Mouse (Mus musculus) layer of hippocampus, postnatal 25 days (tissue): ENCODE measurements around the gene Smarcb1. TPM values are rescaled to one million over a fixed set of nuclear protein-coding genes. Genes with fewer than 3 reads are reported as not detected.
A peak's percentile ranks its signal among the peaks of the same experiment; 100 is the strongest.

Source experiments
- DNase-seq, 2 experiments: peaks; one replicate each; pipeline ENCODE4 v3.0.0; 2022; ENCODE audit warnings: mixed read lengths in 2 of 2, low spot score in 1 of 2; ENCODE audit errors: extremely low spot score in 1 of 2
- total RNA-seq, 2 experiments: library from RNA; stranded (reverse); gene quantifications; 2 replicates each; pipeline ENCODE4 v1.2.3; 2021

The Smarcb1 gene
- total RNA-seq = 10 to 100 TPM; 86.4 to 88.8 TPM

DNA sequence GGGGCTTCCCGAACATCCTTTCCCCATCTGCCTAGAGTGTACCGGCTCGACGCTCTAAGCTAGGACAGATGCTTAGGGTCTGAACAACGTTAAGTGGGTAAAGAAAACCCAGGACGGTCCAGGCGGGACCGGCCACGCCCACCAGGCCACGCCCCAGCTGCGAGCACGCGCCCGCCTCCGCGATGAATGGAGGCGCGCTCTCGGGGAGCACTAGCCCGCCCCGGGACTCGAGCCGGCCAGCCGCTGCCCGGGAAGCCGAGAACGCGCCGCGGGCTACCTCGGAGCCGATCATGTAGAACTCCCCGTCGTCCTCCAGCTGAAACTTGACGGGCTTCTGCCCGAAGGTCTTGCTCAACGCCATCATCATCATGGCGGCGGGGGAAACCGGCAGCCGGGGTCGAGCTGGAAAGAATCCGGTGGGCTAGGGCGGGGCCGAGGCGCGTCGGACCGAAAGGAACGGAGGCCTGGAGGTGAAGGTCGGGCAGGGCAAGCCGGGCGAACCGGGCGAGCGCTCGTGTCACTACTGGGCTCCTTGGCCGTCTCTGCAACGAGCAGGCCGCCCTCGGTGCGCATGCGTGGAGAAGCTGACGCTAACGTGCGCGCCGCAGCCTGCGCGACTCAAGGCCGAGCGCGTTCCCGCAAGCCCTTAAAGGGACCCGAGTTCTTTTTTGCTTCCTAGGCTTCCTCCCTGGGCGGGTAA is at the start of gene Smarcb1:
Gene Smarcb1 (minus strand): TSS at position 592 of the 700 bp plus-strand sequence.
- peak; percentile 91 for DNase-seq

DNA sequence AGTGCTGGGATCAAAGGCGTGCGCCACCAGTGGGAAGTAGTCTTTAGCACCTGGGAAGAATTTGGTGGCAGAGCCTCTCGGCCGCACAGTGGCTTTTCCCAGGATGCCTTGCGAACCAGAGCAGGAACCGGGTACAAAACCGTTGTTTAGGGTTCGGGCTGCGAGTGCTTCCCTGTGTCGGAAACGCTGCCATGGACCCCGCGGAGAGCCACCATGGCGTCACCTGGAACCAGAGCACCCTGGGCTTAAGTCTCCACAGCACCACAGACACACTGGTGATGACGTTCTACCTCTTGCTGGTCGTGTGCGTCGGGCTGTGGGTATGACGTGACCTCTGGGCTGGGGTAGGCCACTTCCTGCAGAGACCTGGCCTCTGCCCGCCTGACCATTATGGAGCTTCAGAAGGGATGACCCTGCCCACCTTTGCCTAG is 33.0 kb upstream of the Smarcb1 start, which contains the start of gene Gm5134:
Gene Gm5134 (plus strand): TSS at position 134 of the 431 bp plus-strand sequence.
- no peak for DNase-seq

DNA sequence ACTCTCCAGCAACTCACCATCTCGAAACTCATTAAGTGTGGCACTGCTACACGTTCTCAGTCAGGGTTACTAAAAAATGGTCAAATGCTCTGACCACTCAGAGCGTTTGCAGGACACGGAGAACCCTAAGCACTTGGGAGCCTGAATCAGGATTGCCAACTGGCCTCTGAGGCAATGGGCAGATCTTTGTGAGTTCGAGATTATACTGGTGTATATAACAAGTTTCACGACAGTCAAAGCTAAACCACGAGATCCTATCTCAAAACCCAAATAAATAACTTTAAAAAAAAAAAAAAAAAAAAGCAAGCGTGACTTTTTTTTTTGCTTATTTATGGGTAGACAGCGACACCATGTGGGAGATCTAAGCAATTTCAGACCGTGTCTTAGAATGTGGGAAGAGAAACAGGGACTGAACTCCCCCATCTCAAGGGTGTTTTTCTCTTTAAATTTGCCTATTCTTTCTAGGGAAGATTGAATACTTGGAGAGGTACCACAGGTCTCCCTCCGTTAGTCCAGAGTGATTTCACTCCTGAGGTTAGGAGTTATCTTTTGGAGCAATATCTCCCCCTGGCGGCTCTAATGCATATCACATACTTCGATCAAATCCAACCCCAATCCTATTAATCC is 30.1 kb upstream of the Smarcb1 start:
- DNase-seq = peak in 1 of 2 experiments; percentile 55

DNA sequence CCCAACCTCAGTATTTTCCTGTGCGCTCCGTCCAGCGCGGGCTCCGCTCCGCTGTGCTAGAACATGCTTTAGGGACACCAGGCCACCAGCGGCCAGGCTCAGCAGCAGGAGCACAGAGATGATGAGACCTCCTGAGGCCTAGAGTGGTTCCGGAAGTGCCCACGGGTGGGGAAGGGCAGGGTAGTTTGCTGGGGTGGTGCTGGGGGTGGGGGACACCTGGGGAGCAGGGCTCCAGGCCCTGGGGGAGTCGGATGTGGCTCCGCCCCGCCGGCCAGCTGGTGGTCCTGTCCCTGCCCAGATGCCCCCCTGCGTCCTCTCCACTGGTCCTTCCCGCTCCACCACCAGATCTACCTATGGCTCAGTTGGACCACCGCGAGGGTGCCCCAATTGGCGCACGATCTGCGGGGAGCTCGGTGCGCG is 29.4 kb upstream of the Smarcb1 start:
- DNase-seq = no peak

DNA sequence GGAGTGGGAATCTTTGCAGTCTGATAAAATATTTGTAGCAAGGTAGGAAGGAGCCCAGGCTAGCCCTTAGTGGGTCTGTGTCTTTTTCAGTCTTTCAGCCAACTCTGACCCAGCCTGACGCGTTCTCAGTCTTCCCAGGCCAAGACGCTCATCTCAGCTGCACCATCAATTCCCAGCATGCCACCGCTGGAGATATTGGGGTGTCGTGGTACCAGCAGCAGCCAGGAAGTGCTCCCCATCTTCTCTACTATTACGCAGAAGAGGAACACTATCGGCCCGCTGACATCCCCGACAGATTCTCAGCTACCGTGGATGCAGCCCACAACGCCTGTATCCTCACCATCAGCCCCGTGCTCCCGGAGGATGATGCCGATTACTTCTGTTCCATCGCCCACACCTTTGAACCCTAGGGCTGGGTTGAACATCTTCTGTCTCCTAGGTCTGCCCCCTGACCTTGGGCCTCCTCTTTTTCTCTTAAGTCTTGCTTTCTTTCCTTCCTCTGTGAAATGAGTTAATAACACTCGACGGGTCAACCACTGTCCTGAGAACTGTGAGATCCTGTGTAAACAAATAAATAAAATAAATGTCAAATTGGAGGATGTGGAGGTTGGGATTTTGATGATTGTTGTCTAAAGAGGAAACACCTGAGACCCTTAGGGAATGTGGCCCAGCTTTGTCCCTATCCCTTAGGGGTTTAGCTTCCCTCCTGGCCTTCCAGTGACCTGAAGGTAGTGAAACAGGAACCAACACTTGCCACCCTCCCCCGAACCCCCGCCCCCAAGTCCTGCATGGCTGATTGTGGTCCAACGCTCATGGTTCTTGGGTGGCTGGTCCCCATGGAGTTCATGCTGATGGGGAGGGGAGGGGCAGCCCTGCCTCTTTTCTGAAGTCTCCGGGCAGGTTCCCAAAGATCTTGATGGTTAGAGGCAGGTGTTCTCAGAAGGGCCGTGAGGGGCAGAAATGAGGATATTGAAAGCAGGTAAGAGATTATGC is 27.9 kb upstream of the Smarcb1 start:
- no peak for DNase-seq

DNA sequence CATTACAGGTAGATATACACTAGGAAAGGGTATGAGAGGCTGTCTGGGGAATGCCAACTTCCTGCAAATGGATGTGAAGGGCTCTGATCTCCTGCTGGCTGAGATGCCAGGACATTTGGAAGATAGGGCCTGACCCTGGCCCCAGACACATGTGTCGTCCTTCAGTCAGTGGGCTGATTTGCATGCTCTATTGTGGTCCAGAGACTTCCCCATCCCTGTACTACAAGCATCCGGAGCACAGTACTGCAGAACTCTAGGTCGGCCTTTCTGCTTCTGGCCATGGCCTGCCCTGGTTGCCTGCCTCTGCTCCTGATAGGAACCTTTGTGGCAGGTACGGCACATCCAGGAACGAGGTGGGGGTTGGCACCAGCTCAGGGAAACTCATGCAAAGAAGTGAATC is 26.7 kb upstream of the Smarcb1 start:
- no peak for DNase-seq

DNA sequence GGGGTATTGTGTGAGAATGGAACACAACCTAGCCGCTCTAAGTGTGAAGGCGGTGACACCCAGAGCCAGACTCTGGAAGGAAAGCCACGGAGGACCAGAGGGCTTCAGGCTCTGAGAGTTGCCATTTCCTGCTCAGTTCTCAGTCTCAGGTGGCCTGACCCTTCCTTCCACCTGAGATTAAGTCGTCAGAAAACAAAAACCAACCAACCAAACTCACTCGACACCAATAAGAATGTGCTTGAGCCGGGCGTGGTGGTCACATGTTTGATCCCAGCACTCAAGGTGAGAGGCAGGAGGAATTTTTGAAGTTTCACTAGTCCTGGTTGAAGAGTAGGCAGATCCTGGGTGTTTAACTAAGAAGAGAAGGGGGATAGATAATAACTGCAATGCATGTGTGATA is 24.5 kb upstream of the Smarcb1 start:
- DNase-seq = no peak

DNA sequence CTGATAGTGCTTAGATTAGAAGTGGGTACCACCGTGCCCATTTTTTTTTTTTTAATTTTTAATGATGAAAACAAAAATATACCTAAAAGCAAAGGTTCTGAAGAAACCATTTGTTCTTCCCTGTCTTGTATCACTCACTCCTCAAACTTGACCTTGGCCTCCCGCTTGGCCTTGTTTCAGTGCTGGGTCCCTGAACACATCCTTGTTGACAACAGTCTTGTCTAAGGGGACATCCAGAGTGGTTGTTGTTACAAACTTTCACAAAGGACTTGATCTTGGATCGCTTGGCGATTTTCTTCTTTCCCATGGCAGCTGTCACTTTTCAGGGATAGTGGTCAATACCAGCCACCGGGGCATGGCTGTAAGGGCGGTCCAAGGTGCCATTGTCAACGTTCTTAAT is 23.8 kb upstream of the Smarcb1 start:
- DNase-seq = no peak

DNA sequence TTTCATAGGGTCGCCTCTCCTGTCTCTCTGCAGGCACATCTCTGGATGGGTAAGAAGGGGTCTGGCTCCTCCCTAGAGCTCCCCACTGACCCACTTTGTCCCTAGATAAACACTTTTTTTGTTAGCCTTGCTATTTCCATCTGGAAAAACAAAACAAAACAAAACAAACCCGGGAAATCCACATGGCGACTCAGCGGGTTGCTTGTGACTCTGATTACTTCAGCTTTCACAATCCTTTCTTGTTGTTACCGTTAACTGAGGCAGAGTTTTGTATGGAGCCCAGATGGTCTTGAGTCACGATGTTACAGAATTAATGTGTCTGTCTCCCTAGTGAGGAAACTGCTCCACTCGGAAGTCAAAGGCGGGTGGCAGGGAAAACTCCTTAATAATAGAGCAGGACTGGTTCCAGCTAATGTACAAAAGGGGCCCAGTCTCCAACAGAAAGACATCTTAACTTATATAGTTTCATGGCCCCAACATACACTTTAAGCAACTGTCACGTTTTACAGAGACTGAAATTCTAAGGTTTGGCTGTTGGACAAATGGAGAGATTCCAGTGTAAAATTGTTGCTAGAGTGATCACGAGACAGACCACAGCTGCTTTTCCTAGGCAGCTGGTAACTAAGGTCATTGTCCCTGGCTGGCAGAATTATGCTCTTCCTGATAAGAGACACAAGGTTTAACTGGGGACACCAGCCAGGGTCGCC is 22.8 kb upstream of the Smarcb1 start:
- no peak for DNase-seq

DNA sequence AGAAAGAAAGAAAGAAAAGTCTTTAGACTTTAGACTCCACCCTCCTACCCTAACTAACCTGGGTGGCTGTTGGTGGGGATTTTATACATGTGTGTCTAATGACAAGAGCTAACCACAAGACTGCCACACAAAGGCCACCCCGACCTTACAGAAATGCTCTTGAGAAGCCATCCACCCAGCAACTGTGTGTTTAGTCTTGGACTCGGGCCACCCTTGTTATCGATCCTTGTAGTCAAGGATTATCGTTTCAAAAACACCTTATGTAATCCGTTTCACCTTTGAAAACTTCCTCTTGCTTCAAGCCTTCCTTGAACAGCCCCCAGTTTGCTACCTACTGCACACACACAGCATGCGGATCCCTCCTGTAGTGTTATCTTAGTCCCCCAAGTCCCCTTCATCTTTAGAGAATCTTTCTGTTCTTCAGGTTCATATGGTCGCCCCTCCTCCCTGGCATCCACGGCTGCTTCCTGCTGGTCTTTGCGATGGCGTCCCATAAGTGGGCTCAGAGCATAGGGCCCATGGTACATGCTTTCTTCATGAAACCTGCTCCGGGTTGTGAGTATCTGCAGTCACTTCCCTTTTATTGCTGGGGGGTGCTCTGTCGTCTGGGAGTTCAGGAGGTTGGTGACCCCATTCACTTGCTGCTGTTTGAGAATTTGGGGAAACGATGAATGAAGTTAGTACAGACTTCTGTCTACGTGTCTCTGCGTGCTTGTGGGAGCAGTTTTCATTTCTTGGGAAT is 21.5 kb upstream of the Smarcb1 start, which contains the start of gene Vpreb3:
Gene Vpreb3 (plus strand): TSS at position 322 of the 742 bp plus-strand sequence.
- no peak for DNase-seq

DNA sequence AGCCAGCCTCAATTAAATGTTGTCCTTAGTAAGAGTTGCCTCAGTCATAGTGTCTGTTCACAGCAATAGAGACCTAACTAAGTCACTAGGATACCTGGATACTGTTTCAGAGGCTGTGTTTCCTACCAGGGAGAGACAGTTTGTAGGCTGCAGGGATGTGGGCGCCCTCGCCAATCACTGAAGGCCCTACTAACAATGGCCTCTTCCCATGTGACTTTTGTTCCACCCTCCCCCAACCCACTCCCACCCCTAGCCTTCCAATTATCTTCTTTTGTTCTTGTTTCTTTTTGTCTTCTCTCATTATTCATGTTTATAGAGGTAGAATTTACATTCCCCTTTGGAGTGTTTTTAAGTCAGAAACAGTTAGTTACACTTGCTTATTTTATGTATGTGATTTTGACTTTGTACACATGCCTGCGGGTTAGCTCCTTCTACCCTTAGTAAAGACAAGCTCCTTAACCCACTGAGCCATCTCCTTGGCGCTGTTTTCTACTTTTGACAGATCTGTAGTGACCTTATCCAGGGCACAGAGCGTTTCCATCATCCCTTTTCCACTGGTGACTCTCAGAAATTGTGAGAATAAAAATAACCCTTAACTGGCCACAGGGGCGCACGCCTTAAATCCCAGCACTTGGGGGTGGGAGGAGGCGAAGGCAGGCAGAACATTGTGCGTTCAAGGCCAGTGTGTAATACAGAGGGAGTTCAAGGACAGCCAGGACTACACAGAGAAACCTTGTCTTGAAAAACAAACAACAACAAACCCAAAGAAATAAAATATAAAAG is 19.8 kb upstream of the Smarcb1 start:
- no peak for DNase-seq

DNA sequence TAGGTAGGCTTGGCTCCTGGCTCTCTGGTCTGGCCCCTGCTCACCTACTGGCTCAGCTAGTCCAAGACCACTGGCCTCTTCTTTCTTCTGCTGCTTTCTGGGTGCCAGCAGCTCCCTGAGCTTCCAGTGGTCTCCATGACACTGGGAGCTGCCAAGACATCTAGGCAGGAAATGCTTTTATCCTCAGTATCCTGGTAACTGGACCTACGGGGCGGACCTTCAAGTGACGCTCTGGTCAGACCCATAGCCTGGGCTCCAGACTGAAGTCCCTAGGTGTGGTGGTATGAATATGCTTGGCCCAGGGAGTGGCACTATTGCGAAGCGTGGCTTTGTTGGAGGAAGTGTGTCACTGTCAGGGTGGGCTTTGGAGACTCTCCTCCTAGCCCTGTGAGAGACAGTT is 19.1 kb upstream of the Smarcb1 start, which contains the start of gene Gm867:
Gene Gm867 (minus strand): TSS at position 153 of the 400 bp plus-strand sequence.
- no peak for DNase-seq

DNA sequence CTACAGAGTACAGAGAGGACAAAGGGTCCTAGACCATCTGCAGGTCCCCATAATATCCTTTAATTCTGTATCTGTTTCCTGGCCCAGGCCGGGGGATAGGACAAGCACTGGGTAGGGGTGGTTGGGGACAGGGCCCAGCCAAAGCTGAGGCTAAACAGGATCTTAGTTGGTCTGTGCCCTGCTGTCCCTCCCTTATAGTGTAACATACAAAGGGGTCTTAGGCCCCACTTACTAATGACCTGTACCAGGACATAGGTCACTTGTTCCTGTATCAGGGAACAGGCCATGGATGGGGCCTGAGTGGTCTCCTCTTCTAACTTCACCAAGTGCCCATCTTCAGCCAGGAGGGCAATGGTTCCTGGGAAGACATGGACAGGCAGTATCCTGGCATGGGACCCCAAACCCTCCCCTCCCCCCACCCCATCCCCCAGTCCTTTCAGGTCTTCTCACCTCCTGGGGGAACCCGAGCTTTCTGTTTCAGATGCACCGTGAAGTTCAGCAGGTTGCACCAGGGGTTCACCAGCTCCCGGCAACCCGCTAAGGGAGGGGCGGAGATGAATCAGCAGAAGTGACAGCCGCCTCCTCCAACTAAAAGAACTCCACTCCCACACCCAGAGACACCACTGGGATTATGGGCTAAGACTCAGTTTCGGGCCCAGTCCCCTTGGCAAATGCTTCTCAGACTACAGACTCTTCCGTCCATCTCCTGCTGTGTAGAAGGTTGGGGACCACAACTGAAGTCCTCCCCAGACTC is 18.2 kb upstream of the Smarcb1 start:
- DNase-seq = no peak

DNA sequence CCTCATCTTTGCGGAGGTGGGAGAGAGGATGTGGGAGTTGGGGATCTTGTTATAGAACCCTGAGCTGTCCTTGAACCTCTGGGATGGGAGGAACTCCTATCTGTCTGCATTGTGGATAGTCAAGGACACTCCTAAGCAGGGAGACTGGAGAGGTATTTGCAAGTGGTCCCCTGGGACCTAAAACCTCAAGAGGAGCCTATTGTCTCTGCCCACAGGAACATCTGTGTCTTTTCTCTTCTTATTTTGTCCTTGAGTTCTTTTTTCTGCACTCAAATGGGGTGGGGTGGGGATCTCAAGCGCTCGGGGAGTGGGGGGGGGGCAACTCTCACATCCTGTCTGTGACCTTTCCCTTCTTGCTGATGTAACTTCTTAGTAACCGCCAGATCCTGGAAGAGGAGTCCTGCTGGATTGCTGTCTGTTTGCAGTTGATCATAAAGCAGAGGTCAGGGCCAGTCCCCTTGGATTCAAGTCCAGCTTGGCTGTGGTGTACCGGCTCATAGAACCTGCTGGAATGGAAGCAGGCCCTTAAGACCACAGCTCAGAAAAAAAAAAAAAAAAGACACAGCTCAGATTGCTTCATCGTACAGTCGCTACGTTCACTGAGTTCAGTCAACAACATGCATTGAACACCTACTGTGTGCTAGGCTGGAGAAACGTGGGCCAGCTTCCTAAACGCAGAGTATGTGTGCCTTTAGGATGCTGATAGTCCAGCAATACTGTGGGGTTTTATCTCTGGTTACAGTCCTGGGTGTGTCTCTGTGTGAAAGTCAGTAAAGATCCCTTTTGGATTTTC is 16.6 kb upstream of the Smarcb1 start:
- DNase-seq = no peak

DNA sequence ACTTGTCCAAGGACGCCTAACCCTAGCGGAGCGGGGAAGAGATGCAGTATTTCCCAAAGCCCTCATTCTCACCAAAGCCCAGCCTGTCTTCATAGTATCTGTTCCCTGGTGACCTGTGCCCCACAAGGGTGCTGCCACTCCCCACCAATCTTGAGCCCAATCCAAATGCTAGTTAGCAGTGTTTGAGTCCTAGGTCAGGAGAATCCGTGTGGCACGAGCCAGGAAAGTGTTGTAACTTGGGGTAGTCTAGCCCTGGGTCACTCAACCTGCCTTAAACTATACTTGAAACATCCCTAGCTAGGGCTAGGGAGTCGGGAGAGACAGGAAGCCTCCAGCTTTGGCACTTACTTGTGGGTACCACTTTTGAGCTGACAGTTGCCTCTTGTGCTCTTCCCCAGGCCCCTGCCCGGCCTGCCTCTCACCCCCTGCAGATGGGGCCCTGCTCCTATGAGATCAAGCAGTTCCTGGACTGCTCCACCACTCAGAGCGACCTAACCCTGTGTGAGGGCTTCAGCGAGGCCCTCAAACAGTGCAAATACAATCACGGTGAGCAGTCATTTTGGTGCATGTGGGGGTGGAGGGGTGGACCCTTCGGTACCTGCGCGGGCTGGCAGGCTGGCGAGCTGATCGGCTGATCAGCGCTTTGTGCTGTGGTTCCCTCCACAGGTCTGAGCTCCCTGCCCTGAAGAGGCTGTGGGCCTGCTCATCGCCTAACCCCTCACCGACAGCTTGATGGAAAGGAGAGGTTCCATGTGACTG is 15.7 kb upstream of the Smarcb1 start:
- DNase-seq = no peak
